Mouse (Mus musculus): ENCODE results near the gene Abhd6. TPM values are rescaled to one million over a fixed set of nuclear protein-coding genes. Genes with fewer than 3 reads are reported as not detected.
A peak's percentile ranks its signal among the peaks of the same experiment; 100 is the strongest.
"Not testable (repeated sequence)": the region's sequence is repeated elsewhere in the genome, so short reads cannot be mapped to it uniquely, and the experiment has no call there.

Abhd6 gene
- polyA plus RNA-seq, 1 experiment from 2014 or later = 12.5 TPM

GRCm38 (mm10) chr14:8003093-8003670 lies 480 bp downstream of the Abhd6 start:
- ATAC-seq (ENCODE audit: low read depth) = 0 out of 2 replicates have a peak, but pooled peaks have one; percentile 30
- Histone ChIP-seq H3K27ac (ENCODE audit: low read length) (no peak overlapping the region), H3K9ac (ENCODE audit: low read length) (peak overlapping the region; percentile 59), H3K4me2 (ENCODE audit: low read depth, low read length) (peak overlapping the region; percentile 75), H3K36me3 (ENCODE audit: control insufficient read depth, insufficient read depth, low read length) (no peaks in the 10 kb centered on the region), H3K4me1 (replicated peaks; ENCODE audit: control insufficient read depth, insufficient read depth, low read length) (peaks cover 9% of the 10 kb centered on the region; the same call in 1 of the 2 replicates), H3K4me3 (ENCODE audit: low read length) (peak overlapping the region; percentile 61), H3K27me3 (ENCODE audit: control insufficient read depth, insufficient read depth, low read depth, low read length) (peaks cover 37% of the 10 kb centered on the region), H3K9me3 (ENCODE audit: control insufficient read depth, low read length) (no peaks in the 10 kb centered on the region)
- WGBS = 1% methylated on average over 23 of the region's 23 CpGs

GRCm38 (mm10) chr14:8003727-8004670 lies 1.3 kb downstream of the Abhd6 start:
- Histone ChIP-seq H3K27me3 (ENCODE audit: control insufficient read depth, insufficient read depth, low read depth, low read length) (peaks cover 37% of the 10 kb centered on the region), H3K4me3 (ENCODE audit: low read length) (peak overlapping the region; percentile 61), H3K4me1 (replicated peaks; ENCODE audit: control insufficient read depth, insufficient read depth, low read length) (peaks cover 9% of the 10 kb centered on the region; the same call in 1 of the 2 replicates), H3K9ac (ENCODE audit: low read length) (peak overlapping the region; percentile 59), H3K9me3 (ENCODE audit: control insufficient read depth, low read length) (no peaks in the 10 kb centered on the region), H3K27ac (ENCODE audit: low read length) (no peak overlapping the region), H3K4me2 (ENCODE audit: low read depth, low read length) (peak overlapping the region; percentile 75), H3K36me3 (ENCODE audit: control insufficient read depth, insufficient read depth, low read length) (no peaks in the 10 kb centered on the region)
- ATAC-seq (ENCODE audit: low read depth) = no peak
- 34% methylated on average over 18 of the region's 18 CpGs for WGBS

DNA sequence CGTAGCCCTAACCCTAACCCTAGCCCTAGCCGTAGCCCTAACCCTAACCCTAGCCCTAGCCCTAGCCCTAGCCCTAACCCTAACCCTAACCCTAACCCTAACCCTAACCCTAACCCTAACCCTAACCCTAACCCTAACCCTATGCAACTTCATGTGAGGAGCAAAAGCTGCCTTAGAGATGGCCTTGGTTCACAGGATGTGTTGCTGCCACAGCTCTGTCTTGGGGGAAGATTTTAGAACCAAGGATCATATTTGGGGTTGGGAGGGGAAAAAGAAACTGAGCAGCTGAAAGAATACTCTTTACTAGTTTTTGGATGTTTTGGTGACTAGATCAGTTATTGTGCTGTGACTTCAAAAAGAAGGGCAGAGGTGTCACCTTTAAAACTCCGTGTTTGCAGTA lies 3.4 kb downstream of the Abhd6 start:
- H3K9me3 ChIP-seq (ENCODE audit: control insufficient read depth, low read length); H3K4me1 ChIP-seq (replicated peaks; ENCODE audit: control insufficient read depth, insufficient read depth, low read length); H3K9ac ChIP-seq (ENCODE audit: low read length); H3K36me3 ChIP-seq (ENCODE audit: control insufficient read depth, insufficient read depth, low read length); ATAC-seq (ENCODE audit: low read depth); H3K4me3 ChIP-seq (ENCODE audit: low read length); H3K4me2 ChIP-seq (ENCODE audit: low read depth, low read length); H3K27ac ChIP-seq (ENCODE audit: low read length): not testable (repeated sequence)
- peaks cover 22% of the 10 kb centered on the region for H3K27me3 ChIP-seq (ENCODE audit: control insufficient read depth, insufficient read depth, low read depth, low read length)
- WGBS = 70% methylated on average over 3 of the region's 3 CpGs

DNA sequence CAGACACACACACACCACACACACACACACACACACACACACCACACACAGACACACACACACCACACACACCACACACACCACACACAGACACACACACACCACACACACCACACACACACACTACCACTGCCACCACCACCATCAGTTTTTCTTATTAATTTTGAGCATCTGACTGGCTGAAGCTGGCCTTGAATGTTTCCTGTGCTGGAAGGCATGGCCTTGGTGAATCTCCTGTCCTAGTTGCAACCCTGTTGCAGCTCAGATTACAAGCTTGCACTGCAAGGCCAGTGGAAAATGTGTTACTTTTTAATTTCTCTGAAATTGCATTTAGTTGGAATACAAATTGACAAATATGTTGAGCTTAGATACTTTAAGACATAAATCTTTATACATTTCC lies 4.4 kb downstream of the Abhd6 start:
- no peak overlapping the region for H3K27ac ChIP-seq (ENCODE audit: low read length)
- peaks cover 15% of the 10 kb centered on the region for H3K27me3 ChIP-seq (ENCODE audit: control insufficient read depth, insufficient read depth, low read depth, low read length)
- no peaks in the 10 kb centered on the region for H3K9me3 ChIP-seq (ENCODE audit: control insufficient read depth, low read length)
- H3K9ac ChIP-seq (ENCODE audit: low read length) = no peak overlapping the region
- no peak for ATAC-seq (ENCODE audit: low read depth)
- H3K4me2 ChIP-seq (ENCODE audit: low read depth, low read length) = no peak overlapping the region
- peaks cover 7% of the 10 kb centered on the region for H3K4me1 ChIP-seq (replicated peaks; ENCODE audit: control insufficient read depth, insufficient read depth, low read length)
- H3K4me3 ChIP-seq (ENCODE audit: low read length) = no peak overlapping the region
- no peaks in the 10 kb centered on the region for H3K36me3 ChIP-seq (ENCODE audit: control insufficient read depth, insufficient read depth, low read length)

DNA sequence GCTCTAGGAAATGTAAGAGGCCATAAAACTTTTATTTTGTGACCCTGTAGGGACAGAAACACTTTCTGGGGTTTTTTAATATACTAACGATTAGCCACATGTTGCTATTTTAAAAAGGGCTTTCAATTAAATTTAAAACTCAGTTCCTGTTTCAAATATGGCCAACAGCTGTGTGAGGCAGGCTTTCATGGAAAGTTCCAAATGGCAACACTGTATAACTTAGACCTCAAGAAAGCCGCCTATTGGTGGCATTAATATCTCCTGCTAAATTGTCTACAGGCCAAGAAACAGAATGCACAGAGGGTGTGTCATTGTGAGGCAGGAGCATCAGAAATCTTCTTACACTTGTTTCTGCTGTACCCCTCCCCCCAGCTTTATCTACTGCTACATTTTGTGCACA lies 4.8 kb downstream of the Abhd6 start:
- no peaks in the 10 kb centered on the region for H3K9me3 ChIP-seq (ENCODE audit: control insufficient read depth, low read length)
- no peak overlapping the region for H3K4me2 ChIP-seq (ENCODE audit: low read depth, low read length)
- no peak overlapping the region for H3K9ac ChIP-seq (ENCODE audit: low read length)
- 78% methylated on average over 2 of the region's 2 CpGs for WGBS
- H3K27me3 ChIP-seq (ENCODE audit: control insufficient read depth, insufficient read depth, low read depth, low read length) = peaks cover 11% of the 10 kb centered on the region
- no peak for ATAC-seq (ENCODE audit: low read depth)
- H3K4me3 ChIP-seq (ENCODE audit: low read length) = no peak overlapping the region
- H3K36me3 ChIP-seq (ENCODE audit: control insufficient read depth, insufficient read depth, low read length) = no peaks in the 10 kb centered on the region
- H3K27ac ChIP-seq (ENCODE audit: low read length) = no peak overlapping the region
- H3K4me1 ChIP-seq (replicated peaks; ENCODE audit: control insufficient read depth, insufficient read depth, low read length) = peaks cover 4% of the 10 kb centered on the region

DNA sequence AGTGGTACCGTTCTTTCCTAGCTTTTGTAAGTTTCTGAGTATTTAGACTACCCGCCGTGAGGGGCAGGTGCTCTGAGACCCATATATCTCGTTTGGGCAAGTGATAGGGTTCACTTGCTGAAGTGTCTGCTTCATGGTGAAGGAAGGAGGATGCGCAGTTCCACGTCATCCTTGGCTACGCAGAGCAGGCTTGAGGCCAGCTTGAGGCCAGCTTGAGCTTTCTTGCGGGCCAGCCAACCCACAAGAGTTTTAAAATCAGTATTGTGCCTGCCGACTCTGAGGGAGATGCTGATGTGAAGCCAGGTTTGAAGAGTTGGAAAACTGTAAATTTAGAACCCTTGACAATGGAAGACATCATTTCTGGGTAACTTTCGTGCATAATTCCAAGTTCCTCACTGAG lies 5.2 kb downstream of the Abhd6 start:
- Histone ChIP-seq H3K4me3 (ENCODE audit: low read length) (no peak overlapping the region), H3K9me3 (ENCODE audit: control insufficient read depth, low read length) (no peaks in the 10 kb centered on the region), H3K27ac (ENCODE audit: low read length) (no peak overlapping the region), H3K9ac (ENCODE audit: low read length) (no peak overlapping the region), H3K36me3 (ENCODE audit: control insufficient read depth, insufficient read depth, low read length) (no peaks in the 10 kb centered on the region), H3K4me2 (ENCODE audit: low read depth, low read length) (no peak overlapping the region), H3K27me3 (ENCODE audit: control insufficient read depth, insufficient read depth, low read depth, low read length) (peaks cover 8% of the 10 kb centered on the region; the same call in 1 of the 2 replicates), H3K4me1 (replicated peaks; ENCODE audit: control insufficient read depth, insufficient read depth, low read length) (peaks cover 3% of the 10 kb centered on the region)
- no peak for ATAC-seq (ENCODE audit: low read depth)
- 85% methylated on average over 10 of the region's 10 CpGs for WGBS

- Histone ChIP-seq H3K36me3 (ENCODE audit: control insufficient read depth, insufficient read depth, low read length) (no peaks in the 10 kb centered on the region), H3K4me2 (ENCODE audit: low read depth, low read length) (no peak overlapping the region), H3K4me1 (replicated peaks; ENCODE audit: control insufficient read depth, insufficient read depth, low read length) (peaks cover 2% of the 10 kb centered on the region; the same call in 1 of the 2 replicates), H3K4me3 (ENCODE audit: low read length) (no peak overlapping the region), H3K9me3 (ENCODE audit: control insufficient read depth, low read length) (no peaks in the 10 kb centered on the region), H3K27me3 (ENCODE audit: control insufficient read depth, insufficient read depth, low read depth, low read length) (no peaks in the 10 kb centered on the region), H3K27ac (ENCODE audit: low read length) (no peak overlapping the region), H3K9ac (ENCODE audit: low read length) (no peak overlapping the region)
- WGBS = 73% methylated on average over 2 of the region's 2 CpGs
- ATAC-seq (ENCODE audit: low read depth) = no peak
These were observed 8.6 kb downstream of the Abhd6 start for GRCm38 (mm10) chr14:8011297-8011696.

- Histone ChIP-seq H3K36me3 (ENCODE audit: control insufficient read depth, insufficient read depth, low read length) (no peaks in the 10 kb centered on the region), H3K27ac (ENCODE audit: low read length) (no peak overlapping the region), H3K4me2 (ENCODE audit: low read depth, low read length) (no peak overlapping the region), H3K9me3 (ENCODE audit: control insufficient read depth, low read length) (no peaks in the 10 kb centered on the region), H3K4me1 (replicated peaks; ENCODE audit: control insufficient read depth, insufficient read depth, low read length) (peaks cover 2% of the 10 kb centered on the region; the same call in 1 of the 2 replicates), H3K27me3 (ENCODE audit: control insufficient read depth, insufficient read depth, low read depth, low read length) (no peaks in the 10 kb centered on the region), H3K9ac (ENCODE audit: low read length) (no peak overlapping the region), H3K4me3 (ENCODE audit: low read length) (no peak overlapping the region)
- WGBS = 69% methylated on average over 6 of the region's 6 CpGs
- ATAC-seq (ENCODE audit: low read depth) = no peak
These were observed 9.2 kb downstream of the Abhd6 start for GRCm38 (mm10) chr14:8011938-8012337.

GRCm38 (mm10) chr14:8015756-8016155 lies 13.1 kb downstream of the Abhd6 start:
- H3K36me3 ChIP-seq (ENCODE audit: control insufficient read depth, insufficient read depth, low read length) = no peaks in the 10 kb centered on the region
- 0 out of 2 replicates have a peak, but pooled peaks cover 2% of the 10 kb centered on the region for H3K4me1 ChIP-seq (replicated peaks; ENCODE audit: control insufficient read depth, insufficient read depth, low read length)
- no peak for ATAC-seq (ENCODE audit: low read depth)
- no peak overlapping the region for H3K4me2 ChIP-seq (ENCODE audit: low read depth, low read length)
- WGBS = 92% methylated on average over 6 of the region's 6 CpGs
- no peak overlapping the region for H3K27ac ChIP-seq (ENCODE audit: low read length)
- no peak overlapping the region for H3K4me3 ChIP-seq (ENCODE audit: low read length)
- H3K9me3 ChIP-seq (ENCODE audit: control insufficient read depth, low read length) = no peaks in the 10 kb centered on the region
- no peak overlapping the region for H3K9ac ChIP-seq (ENCODE audit: low read length)
- H3K27me3 ChIP-seq (ENCODE audit: control insufficient read depth, insufficient read depth, low read depth, low read length) = no peaks in the 10 kb centered on the region

All from lung, embryonic 16.5 days (tissue).